Mouse (Mus musculus) right cerebral cortex, postnatal 25 days (tissue): ENCODE results near the gene Camk2n1.

Experiments used
- DNase-seq: peaks from one replicate; pipeline ENCODE4 v3.0.0; 2022

The Camk2n1 gene

GRCm38 (mm10) chr4:138447827-138448602 lies 6.1 kb upstream of the Camk2n1 start:
- no peak for DNase-seq

- DNase-seq: no peak
Observed at GRCm38 (mm10) chr4:138448872-138449615, 5.1 kb upstream of the Camk2n1 start.

GRCm38 (mm10) chr4:138449636-138450314 lies 4.3 kb upstream of the Camk2n1 start:
- no peak for DNase-seq

GRCm38 (mm10) chr4:138452306-138453096 lies 1.6 kb upstream of the Camk2n1 start:
- DNase-seq: no peak

- DNase-seq: no peak
Observed at GRCm38 (mm10) chr4:138453097-138453752, 889 bp upstream of the Camk2n1 start.

GRCm38 (mm10) chr4:138454571-138455140 lies 542 bp downstream of the Camk2n1 start:
- peak; percentile 81 for DNase-seq

GRCm38 (mm10) chr4:138455141-138455955 lies 1.2 kb downstream of the Camk2n1 start:
- DNase-seq: no peak

- DNase-seq: no peak
Observed at GRCm38 (mm10) chr4:138455956-138456341, 1.8 kb downstream of the Camk2n1 start.

- no peak for DNase-seq
Observed at GRCm38 (mm10) chr4:138456536-138456935, 2.4 kb downstream of the Camk2n1 start.

- DNase-seq: no peak
Observed at GRCm38 (mm10) chr4:138457091-138457490, 3.0 kb downstream of the Camk2n1 start.

GRCm38 (mm10) chr4:138458171-138458570 lies 4.1 kb downstream of the Camk2n1 start:
- DNase-seq: no peak

- DNase-seq: no peak
Observed at GRCm38 (mm10) chr4:138458735-138459440, 4.8 kb downstream of the Camk2n1 start.

GRCm38 (mm10) chr4:138459775-138460174 lies 5.7 kb downstream of the Camk2n1 start:
- no peak for DNase-seq

- DNase-seq: no peak
Observed at GRCm38 (mm10) chr4:138460910-138461309, 6.8 kb downstream of the Camk2n1 start.

- no peak for DNase-seq
Observed at GRCm38 (mm10) chr4:138461471-138461870, 7.4 kb downstream of the Camk2n1 start.

GRCm38 (mm10) chr4:138462971-138463831 lies 9.1 kb downstream of the Camk2n1 start:
- peak; percentile 52 for DNase-seq

- DNase-seq: no peak
Observed at GRCm38 (mm10) chr4:138463832-138464487, 9.8 kb downstream of the Camk2n1 start.

- no peak for DNase-seq
Observed at GRCm38 (mm10) chr4:138464667-138465353, 10.7 kb downstream of the Camk2n1 start.
